Mouse (Mus musculus) midbrain, embryonic 15.5 days (tissue): ENCODE measurements at regions not wholly inside any gene's neighbourhood (a gene's known extent, or its start where the extent isn't known, plus 50 kb on each side); places are given as distances from the start of the nearest gene placed in this dataset.
"Not testable (repeated sequence)": the region's sequence is repeated elsewhere in the genome, so short reads cannot be mapped to it uniquely, and the experiment has no call there.

Experiments used
- ATAC-seq: fragments of 200-750 bp; cut with Nextera tagmentation; replicated peaks from 2 replicates; pipeline ENCODE4 v1.8.0; 2017; ENCODE audit warnings: moderate TSS enrichment
- H3K27ac ChIP-seq: fragments of 300-500 bp; sonication (generic); 2 replicates; pipeline ENCODE4 v1.5.1; 2015; ENCODE audit warnings: mild to moderate bottlenecking, inconsistent platforms
- H3K27me3 ChIP-seq: fragments of 300-500 bp; sonication (generic); replicated peaks from 2 replicates; pipeline ENCODE4 v1.6.1; 2015; ENCODE audit warnings: inconsistent platforms
- H3K36me3 ChIP-seq: fragments of 300-500 bp; sonication (generic); replicated peaks from 2 replicates; pipeline ENCODE4 v1.6.1; 2015; ENCODE audit warnings: inconsistent platforms
- H3K4me1 ChIP-seq: fragments of 300-500 bp; sonication (generic); 2 replicates; pipeline ENCODE4 v1.6.1; 2015; ENCODE audit warnings: inconsistent platforms
- H3K4me2 ChIP-seq: fragments of 300-500 bp; sonication (generic); 2 replicates; pipeline ENCODE4 v1.6.1; 2015; ENCODE audit warnings: inconsistent platforms, mild to moderate bottlenecking, moderate library complexity
- H3K4me3 ChIP-seq: fragments of 300-500 bp; sonication (generic); 2 replicates; pipeline ENCODE4 v1.5.1; 2015; ENCODE audit warnings: mild to moderate bottlenecking, inconsistent platforms
- H3K9ac ChIP-seq: fragments of 300-500 bp; sonication (generic); 2 replicates; pipeline ENCODE4 v1.6.1; 2015; ENCODE audit warnings: mild to moderate bottlenecking, inconsistent platforms
- H3K9me3 ChIP-seq: fragments of 300-500 bp; sonication (generic); 2 replicates; pipeline ENCODE4 v1.6.1; 2016; ENCODE audit warnings: inconsistent platforms
- WGBS: fragments of 180-500 bp; shearing (Covaris S2); methylation state at CpG from one replicate; pipeline ENCODE4 v1.1.7; 2015; ENCODE audit warnings: mixed read lengths; 5-methylcytosine and 5-hydroxymethylcytosine counted together

DNA sequence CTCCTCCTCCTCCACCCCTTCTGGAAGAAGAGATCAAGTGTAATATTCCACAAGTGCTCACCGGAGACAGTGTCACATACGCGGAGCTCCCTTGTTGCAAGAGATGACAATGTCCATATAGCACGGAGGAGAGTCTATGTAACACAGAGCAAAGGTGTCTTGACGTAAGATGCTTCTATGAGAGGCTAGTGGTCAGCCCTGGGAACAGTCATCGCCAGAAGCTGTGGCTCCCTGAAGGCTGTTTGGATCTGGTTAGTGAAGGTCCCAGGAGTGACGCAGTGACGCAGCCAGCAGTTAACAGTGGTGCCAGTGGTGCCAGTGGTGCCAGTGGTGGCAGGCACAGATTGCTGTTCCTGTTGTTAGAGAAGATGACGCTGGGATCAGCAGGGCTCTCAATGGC lies 66.9 kb downstream of the Twistnb start:
- H3K9ac ChIP-seq, result no peak overlapping the region
- H3K9me3 ChIP-seq, result no peaks in the 10 kb centered on the region
- H3K27me3 ChIP-seq, result no peaks in the 10 kb centered on the region
- H3K4me2 ChIP-seq, result no peak overlapping the region
- no peaks in the 10 kb centered on the region for H3K4me1 ChIP-seq
- no peak overlapping the region for H3K4me3 ChIP-seq
- ATAC-seq, result no peak
- no peaks in the 10 kb centered on the region for H3K36me3 ChIP-seq
- 92% methylated on average over 9 of the region's 9 CpGs for WGBS
- no peak overlapping the region for H3K27ac ChIP-seq

DNA sequence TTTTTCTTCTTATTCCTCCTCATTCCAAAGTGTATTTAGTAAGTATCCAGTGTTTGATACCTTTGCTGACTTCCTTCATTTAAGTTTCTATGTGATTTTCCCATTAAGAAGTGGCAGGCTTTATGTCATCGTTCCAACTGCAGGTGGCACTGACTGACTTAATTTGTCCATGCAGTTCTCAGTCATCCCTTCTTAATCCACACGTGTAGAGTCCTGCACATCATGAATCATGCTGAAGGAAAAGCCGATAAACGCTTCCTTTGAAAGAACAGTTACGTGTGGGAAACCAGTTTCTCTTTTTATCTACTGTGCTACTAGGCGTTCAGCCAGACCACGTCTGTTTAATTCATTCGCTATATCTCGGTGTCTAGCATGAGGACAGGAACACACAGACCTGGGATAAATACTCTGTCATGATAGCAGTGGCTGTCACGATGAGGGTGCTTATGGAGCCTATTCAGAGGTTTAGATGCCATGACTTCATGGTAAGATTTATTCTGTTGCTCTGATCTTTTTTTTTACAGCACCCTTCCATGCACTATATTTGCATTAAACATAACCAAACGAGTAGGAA lies 68.0 kb downstream of the Twistnb start:
- ATAC-seq, result 0 out of 2 replicates have a peak, but pooled peaks have one; percentile 63
- Histone ChIP-seq H3K27ac (no peak overlapping the region), H3K27me3 (no peaks in the 10 kb centered on the region), H3K36me3 (no peaks in the 10 kb centered on the region), H3K9me3 (no peaks in the 10 kb centered on the region), H3K4me2 (no peak overlapping the region), H3K4me1 (no peaks in the 10 kb centered on the region), H3K9ac (no peak overlapping the region), H3K4me3 (no peak overlapping the region)
- 59% methylated on average over 11 of the region's 11 CpGs for WGBS

DNA sequence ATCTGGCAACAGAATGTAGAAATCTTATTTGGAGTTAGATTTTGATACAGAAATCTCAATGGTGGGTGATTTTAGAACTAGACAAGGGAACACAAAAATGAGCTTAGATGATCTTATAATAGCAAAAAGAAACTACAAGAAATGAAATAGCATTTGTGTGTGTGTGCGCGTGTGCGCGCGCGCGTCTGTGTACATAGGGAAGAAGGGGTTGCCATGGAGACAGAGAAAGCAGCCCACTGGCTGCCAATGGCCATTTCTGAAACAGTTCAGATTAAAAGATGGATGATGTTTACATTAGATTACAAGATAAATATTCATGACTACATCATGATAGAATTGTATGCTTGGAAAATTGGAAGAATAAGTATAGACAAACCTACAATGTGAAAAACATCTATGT lies 112.1 kb downstream of the Twistnb start:
- Histone ChIP-seq H3K4me3 (no peak overlapping the region), H3K4me1 (no peaks in the 10 kb centered on the region), H3K27me3 (no peaks in the 10 kb centered on the region), H3K36me3 (no peaks in the 10 kb centered on the region), H3K9ac (no peak overlapping the region), H3K4me2 (no peak overlapping the region), H3K9me3 (no peaks in the 10 kb centered on the region), H3K27ac (no peak overlapping the region)
- WGBS, result 81% methylated on average over 7 of the region's 7 CpGs
- 0 out of 2 replicates have a peak, but pooled peaks have one; percentile 65 for ATAC-seq

DNA sequence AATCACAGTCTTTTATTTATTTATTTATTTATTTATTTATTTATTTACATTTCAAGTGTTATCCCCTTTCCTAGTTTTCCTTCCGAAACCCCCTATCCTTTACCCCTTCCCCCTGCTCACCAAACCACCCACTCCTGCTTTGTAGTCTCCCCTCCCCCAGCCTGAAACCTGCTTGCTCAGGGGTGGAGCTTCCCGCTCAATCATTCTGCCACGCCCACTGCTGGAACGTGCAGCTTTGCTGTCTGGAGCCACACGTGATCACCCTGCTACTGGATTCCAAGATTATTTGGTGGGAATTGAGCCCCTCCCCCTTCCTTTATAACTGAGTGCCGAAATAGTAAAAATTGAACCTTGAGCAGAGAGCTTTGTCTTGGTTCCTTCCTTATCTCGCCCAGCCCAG lies 122.2 kb downstream of the Twistnb start:
- H3K36me3 ChIP-seq, H3K27ac ChIP-seq, H3K4me1 ChIP-seq, H3K9me3 ChIP-seq, H3K9ac ChIP-seq, ATAC-seq, H3K4me2 ChIP-seq, H3K4me3 ChIP-seq, H3K27me3 ChIP-seq: not testable (repeated sequence)
- 44% methylated on average over 7 of the region's 7 CpGs for WGBS

DNA sequence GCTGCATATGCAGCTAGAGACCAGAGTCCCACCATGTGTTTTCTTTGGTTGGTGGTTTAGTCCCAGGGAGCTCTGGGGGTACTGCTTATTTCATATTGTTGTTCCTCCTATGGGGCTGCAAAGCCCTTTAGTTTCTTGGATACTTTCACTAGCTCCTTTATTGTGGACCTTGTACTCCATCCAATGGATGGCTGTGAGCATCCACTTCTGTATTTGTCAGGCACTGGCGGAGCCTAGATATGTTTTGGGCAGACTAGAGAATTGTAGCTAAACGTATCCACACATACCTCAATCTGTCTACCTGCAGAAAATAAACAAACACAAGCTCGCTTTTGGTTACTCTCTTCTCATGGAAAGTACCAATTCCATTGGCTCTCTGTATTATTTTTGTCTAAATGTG lies 122.8 kb downstream of the Twistnb start:
- H3K36me3 ChIP-seq, result no peaks in the 10 kb centered on the region
- WGBS, result 94% methylated on average over 3 of the region's 3 CpGs
- ATAC-seq, result no peak

DNA sequence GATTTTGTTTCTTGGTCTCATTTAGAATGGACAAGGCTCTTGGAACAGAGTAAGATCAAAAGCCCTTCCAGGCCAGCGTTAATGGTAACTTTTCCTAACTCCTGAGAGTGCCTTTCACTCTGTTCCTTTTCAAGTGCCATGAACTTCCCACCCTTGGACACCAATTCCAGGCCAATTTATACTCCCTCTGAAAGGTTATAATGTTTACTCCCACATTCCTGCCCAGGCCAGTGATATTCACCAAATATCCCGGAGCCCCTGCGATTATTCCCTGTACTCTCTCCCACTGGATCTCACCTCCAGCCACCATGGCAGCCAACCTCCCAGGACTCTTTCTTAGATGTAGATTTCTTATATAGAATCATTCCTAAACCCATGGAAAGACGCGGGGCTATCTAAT lies 123.2 kb downstream of the Twistnb start:
- H3K9ac ChIP-seq, result no peak overlapping the region
- whole genome bisulfite sequencing, result 90% methylated on average over 5 of the region's 5 CpGs
- no peaks in the 10 kb centered on the region for H3K4me1 ChIP-seq
- H3K9me3 ChIP-seq, result no peaks in the 10 kb centered on the region
- no peaks in the 10 kb centered on the region for H3K36me3 ChIP-seq
- H3K4me3 ChIP-seq, result no peak overlapping the region
- no peak for ATAC-seq
- no peaks in the 10 kb centered on the region for H3K27me3 ChIP-seq
- H3K27ac ChIP-seq, result no peak overlapping the region
- H3K4me2 ChIP-seq, result no peak overlapping the region

More for the DNA sequence above, 122.8 kb downstream of the Twistnb start:
- H3K9ac ChIP-seq, result no peak overlapping the region
- H3K4me1 ChIP-seq, result no peaks in the 10 kb centered on the region
- H3K9me3 ChIP-seq, result no peaks in the 10 kb centered on the region
- no peak overlapping the region for H3K4me2 ChIP-seq
- H3K4me3 ChIP-seq, result no peak overlapping the region
- no peaks in the 10 kb centered on the region for H3K27me3 ChIP-seq
- H3K27ac ChIP-seq, result no peak overlapping the region

DNA sequence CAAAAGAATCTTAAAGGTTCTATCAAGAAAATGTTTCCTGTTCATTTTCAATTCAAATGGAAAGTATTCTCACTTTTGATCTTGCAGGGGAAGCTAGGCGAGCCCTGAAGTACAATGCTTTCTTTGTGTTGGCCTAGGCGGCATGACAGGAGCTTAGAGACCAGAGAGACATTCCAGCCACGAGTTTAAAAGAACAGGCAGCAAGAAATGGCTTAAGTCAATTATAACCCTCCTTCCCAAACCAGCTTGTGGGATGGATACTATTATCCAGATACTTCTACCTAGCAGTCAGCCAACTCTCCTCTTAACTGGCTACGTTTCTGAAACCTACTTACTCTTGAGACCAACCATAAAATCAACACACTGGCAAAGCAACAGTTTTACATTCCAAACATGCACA lies 124.3 kb downstream of the Twistnb start:
- H3K4me3 ChIP-seq, result no peak overlapping the region
- H3K4me1 ChIP-seq, result no peaks in the 10 kb centered on the region
- H3K36me3 ChIP-seq, result no peaks in the 10 kb centered on the region
- H3K9me3 ChIP-seq, result no peaks in the 10 kb centered on the region
- H3K27me3 ChIP-seq, result no peaks in the 10 kb centered on the region
- H3K9ac ChIP-seq, result no peak overlapping the region
- 4% methylated on average over 4 of the region's 4 CpGs for WGBS
- ATAC-seq, result no peak
- H3K27ac ChIP-seq, result no peak overlapping the region
- H3K4me2 ChIP-seq, result no peak overlapping the region

DNA sequence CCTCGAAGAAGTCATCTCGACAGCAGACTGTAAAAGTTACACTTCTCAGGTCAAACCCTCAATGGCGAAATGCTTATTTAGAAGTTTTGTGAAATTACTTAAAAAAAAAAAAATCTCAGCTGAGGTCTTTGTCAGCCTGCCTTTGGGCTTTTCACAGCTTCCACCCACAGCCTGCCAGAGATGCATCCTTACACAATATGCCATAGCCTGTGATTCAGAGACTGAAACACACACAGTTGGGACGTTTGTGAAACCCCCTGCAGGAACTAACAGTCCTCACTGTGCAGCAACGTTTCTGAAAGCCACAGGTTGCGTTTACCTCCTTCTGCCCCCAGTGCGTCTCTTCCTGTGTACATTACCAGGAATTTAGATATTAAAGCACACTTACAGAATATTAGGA lies 131.7 kb downstream of the Twistnb start:
- Histone ChIP-seq H3K9me3 (no peaks in the 10 kb centered on the region), H3K4me1 (no peaks in the 10 kb centered on the region), H3K4me3 (no peak overlapping the region), H3K27ac (no peak overlapping the region), H3K9ac (no peak overlapping the region), H3K4me2 (no peak overlapping the region), H3K27me3 (no peaks in the 10 kb centered on the region), H3K36me3 (no peaks in the 10 kb centered on the region)
- 70% methylated on average over 7 of the region's 7 CpGs for WGBS
- ATAC-seq, result no peak

DNA sequence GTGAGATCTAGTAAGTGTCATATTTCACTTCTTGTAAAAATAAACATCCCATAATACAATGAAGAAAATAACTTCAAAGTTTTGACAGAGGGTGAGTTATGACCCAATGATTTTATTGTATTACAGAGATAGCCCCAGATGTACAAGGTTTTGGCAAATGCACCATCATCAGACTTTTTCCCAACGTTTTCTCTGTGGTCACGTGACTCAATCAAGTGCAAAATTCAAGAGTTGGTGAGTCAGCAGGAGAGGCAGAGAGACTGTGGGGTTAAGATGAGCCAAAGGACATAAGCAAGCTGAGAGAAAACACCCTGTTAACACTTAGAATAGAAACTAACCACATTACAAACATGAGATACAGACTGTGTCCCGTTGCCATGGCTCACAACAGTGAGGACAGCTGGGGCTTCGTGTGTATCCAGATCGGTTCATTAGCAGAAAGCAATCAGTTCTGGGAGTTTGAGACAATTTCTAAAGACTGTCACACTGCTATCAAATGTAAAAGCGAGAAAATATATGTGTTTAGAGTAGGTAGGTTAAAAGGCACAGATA lies 148.5 kb downstream of the Twistnb start:
- no peaks in the 10 kb centered on the region for H3K4me1 ChIP-seq
- no peak overlapping the region for H3K9ac ChIP-seq
- 80% methylated on average over 6 of the region's 6 CpGs for WGBS
- no peaks in the 10 kb centered on the region for H3K36me3 ChIP-seq
- H3K27ac ChIP-seq, result no peak overlapping the region
- no peaks in the 10 kb centered on the region for H3K27me3 ChIP-seq
- H3K4me2 ChIP-seq, result no peak overlapping the region
- H3K9me3 ChIP-seq, result no peaks in the 10 kb centered on the region
- no peak overlapping the region for H3K4me3 ChIP-seq
- ATAC-seq, result no peak

DNA sequence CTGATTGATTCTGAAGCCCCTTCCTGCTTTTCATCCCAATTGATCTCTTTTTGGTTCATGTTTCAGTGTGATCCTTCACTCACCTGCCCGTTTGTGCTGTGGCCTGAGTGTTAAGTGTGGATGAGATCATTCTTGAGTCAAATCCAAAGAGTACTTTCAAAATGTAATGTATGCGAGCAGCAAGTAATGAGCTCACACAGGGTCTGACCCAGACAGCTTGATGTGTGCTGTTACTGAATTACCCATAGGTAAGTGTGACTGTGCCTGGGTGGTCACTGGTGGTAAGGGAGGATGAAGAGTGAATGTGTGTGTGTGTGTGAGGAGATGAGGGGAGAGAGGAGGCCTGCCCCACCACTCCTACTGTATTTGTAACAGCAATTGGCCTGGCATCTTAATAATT lies 151.4 kb downstream of the Twistnb start:
- 74% methylated on average over 2 of the region's 2 CpGs for WGBS
- H3K27me3 ChIP-seq, result no peaks in the 10 kb centered on the region
- no peak for ATAC-seq
- H3K9ac ChIP-seq, result no peak overlapping the region
- no peak overlapping the region for H3K4me2 ChIP-seq
- no peak overlapping the region for H3K27ac ChIP-seq
- H3K9me3 ChIP-seq, result no peaks in the 10 kb centered on the region
- H3K4me1 ChIP-seq, result no peaks in the 10 kb centered on the region
- no peak overlapping the region for H3K4me3 ChIP-seq
- H3K36me3 ChIP-seq, result no peaks in the 10 kb centered on the region

DNA sequence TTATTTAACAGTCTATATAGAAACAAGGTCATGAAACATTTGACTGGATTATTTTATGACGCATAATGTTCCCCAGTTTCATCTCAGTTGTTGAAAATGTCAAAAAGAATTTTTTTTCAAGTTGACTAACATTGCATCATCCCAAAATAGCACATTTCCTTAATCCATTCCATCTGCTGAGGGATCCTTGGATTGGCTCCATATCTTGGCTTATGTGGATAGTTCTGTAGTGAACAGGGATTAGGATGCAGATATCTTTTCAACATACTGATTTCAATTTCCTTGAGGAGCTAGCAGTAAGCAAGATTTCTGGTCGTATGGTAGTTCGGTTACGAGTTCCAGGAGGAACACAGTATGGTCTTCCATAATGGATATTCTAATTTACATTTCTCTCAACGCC lies 161.6 kb downstream of the Twistnb start:
- Histone ChIP-seq H3K4me1 (peaks cover 13% of the 10 kb centered on the region; the same call in 1 of the 2 replicates), H3K9me3 (no peaks in the 10 kb centered on the region), H3K27ac (no peak overlapping the region), H3K4me3 (no peak overlapping the region), H3K9ac (no peak overlapping the region), H3K36me3 (no peaks in the 10 kb centered on the region), H3K27me3 (no peaks in the 10 kb centered on the region), H3K4me2 (no peak overlapping the region)
- WGBS, result 79% methylated on average over 5 of the region's 5 CpGs
- ATAC-seq, result no peak

DNA sequence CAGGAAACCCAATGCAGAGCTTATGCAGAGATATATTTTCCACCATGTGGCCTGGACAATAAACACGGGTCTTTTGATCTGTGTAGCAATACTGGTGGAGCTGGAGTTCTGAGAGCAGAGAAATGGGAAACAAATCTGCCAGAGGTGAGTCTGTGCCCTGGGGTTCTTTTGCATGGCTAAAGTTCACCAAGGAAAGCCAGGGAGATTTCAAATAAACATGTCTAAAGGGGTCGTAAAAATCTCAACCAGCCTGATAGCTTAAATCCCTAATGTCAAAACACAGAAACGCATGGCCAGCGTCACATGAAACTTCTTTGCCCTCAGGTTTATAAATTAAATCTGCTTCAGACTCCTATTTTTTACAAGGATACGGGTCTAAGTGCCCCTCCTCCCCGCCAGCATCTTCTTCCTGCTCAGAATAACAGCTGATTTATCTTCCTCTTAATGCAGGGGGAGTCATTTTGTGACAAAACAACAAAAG lies 163.0 kb downstream of the Twistnb start:
- peak; percentile 67 for ATAC-seq
- H3K36me3 ChIP-seq, result no peaks in the 10 kb centered on the region
- WGBS, result 43% methylated on average over 6 of the region's 6 CpGs
- peaks cover 13% of the 10 kb centered on the region; the same call in 1 of the 2 replicates for H3K4me1 ChIP-seq
- H3K4me2 ChIP-seq, result peak overlapping the region; percentile 43
- H3K27me3 ChIP-seq, result no peaks in the 10 kb centered on the region
- no peaks in the 10 kb centered on the region for H3K9me3 ChIP-seq
- peak overlapping the region; percentile 35; the same call in 1 of the 2 replicates for H3K27ac ChIP-seq
- H3K4me3 ChIP-seq, result peak overlapping the region; percentile 17
- H3K9ac ChIP-seq, result no peak overlapping the region

DNA sequence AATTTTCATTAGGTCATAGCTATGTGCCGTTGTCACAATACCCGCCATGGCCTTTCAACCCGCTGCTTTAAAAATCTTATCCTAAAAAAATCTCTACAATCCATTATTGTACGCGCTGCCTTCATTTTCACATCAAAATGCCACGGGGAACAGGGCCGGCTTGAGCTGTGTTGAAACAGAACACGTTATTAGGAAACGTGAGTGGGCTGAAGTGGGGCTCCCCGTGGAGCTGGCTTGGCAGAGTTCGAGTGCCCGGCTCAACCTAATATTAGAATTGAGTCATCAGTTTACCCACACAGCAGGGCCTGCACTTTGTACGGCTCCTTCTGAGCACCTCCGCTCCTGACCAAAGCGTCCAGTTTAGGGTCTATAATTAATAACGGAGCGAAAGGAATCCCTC lies 163.5 kb downstream of the Twistnb start:
- Histone ChIP-seq H3K27ac (peak overlapping the region; percentile 21; the same call in 1 of the 2 replicates), H3K4me1 (peaks cover 13% of the 10 kb centered on the region; the same call in 1 of the 2 replicates), H3K4me3 (peak overlapping the region; percentile 17), H3K36me3 (no peaks in the 10 kb centered on the region), H3K27me3 (no peaks in the 10 kb centered on the region), H3K9ac (no peak overlapping the region), H3K9me3 (no peaks in the 10 kb centered on the region), H3K4me2 (peak overlapping the region; percentile 43)
- peak; percentile 82 for ATAC-seq
- 39% methylated on average over 17 of the region's 17 CpGs for WGBS
